Mouse (Mus musculus): ENCODE measurements around the gene Rem2. TPM values are rescaled to one million over a fixed set of nuclear protein-coding genes. Genes with fewer than 3 reads are reported as not detected.

The Rem2 gene
- total RNA-seq, 2 experiments from 2014 or later, result 7.4 to 9.6 TPM

- intact Hi-C loops (cut with DNase I), result no loop called here
- peak in 1 of 2 experiments; percentile 40 for DNase-seq (ENCODE audit: low spot score in 2 of 2)
These were observed 6.6 kb downstream of the Rem2 start for GRCm38 (mm10) chr14:54482498-54482897.

GRCm38 (mm10) chr14:54485899-54486298 is 10.0 kb downstream of the Rem2 start:
- intact Hi-C loops (cut with DNase I), result no loop called here
- DNase-seq (ENCODE audit: low spot score in 2 of 2), result no peak

- no peak for DNase-seq (ENCODE audit: low spot score in 2 of 2)
- intact Hi-C loops (cut with DNase I), result no loop called here
These were observed 11.8 kb downstream of the Rem2 start for GRCm38 (mm10) chr14:54487732-54488131.

- no peak for DNase-seq (ENCODE audit: low spot score in 2 of 2)
- intact Hi-C loops (cut with DNase I), result no loop called here
These were observed 12.4 kb downstream of the Rem2 start for GRCm38 (mm10) chr14:54488350-54488749.

GRCm38 (mm10) chr14:54492345-54493131 is 16.6 kb downstream of the Rem2 start:
- peak; percentile 38 to 56 for DNase-seq (ENCODE audit: low spot score in 2 of 2)
- intact Hi-C loops (cut with DNase I), result loop anchor here (10.0 kb wide), 1 partner anchor 268 kb away; no protein-coding TSS in a partner anchor

GRCm38 (mm10) chr14:54493236-54493635 is 17.3 kb downstream of the Rem2 start:
- intact Hi-C loops (cut with DNase I), result loop anchor here (10.0 kb wide), 1 partner anchor 268 kb away; no protein-coding TSS in a partner anchor
- no peak for DNase-seq (ENCODE audit: low spot score in 2 of 2)

GRCm38 (mm10) chr14:54494234-54494633 is 18.3 kb downstream of the Rem2 start:
- intact Hi-C loops (cut with DNase I), result loop anchor here (10.0 kb wide), 1 partner anchor 269 kb away; no protein-coding TSS in a partner anchor
- peak in 1 of 2 experiments; percentile 71 for DNase-seq (ENCODE audit: low spot score in 2 of 2)

- DNase-seq (ENCODE audit: low spot score in 2 of 2), result no peak
- intact Hi-C loops (cut with DNase I), result loop anchor here (10.0 kb wide), 1 partner anchor 272 kb away; no protein-coding TSS in a partner anchor
These were observed 20.8 kb downstream of the Rem2 start for GRCm38 (mm10) chr14:54496706-54497105.

- intact Hi-C loops (cut with DNase I), result loop anchor here (10.0 kb wide), 1 partner anchor 275 kb away; no protein-coding TSS in a partner anchor
- no peak for DNase-seq (ENCODE audit: low spot score in 2 of 2)
These were observed 23.4 kb downstream of the Rem2 start for GRCm38 (mm10) chr14:54499330-54499729.

- intact Hi-C loops (cut with DNase I), result no loop called here
- no peak for DNase-seq (ENCODE audit: low spot score in 2 of 2)
These were observed 25.5 kb downstream of the Rem2 start for GRCm38 (mm10) chr14:54501365-54501764.

GRCm38 (mm10) chr14:54503092-54503491 is 27.2 kb downstream of the Rem2 start:
- DNase-seq (ENCODE audit: low spot score in 2 of 2), result no peak
- intact Hi-C loops (cut with DNase I), result no loop called here

- intact Hi-C loops (cut with DNase I), result no loop called here
- DNase-seq (ENCODE audit: low spot score in 2 of 2), result no peak
These were observed 33.9 kb downstream of the Rem2 start for GRCm38 (mm10) chr14:54509774-54510173.

GRCm38 (mm10) chr14:54516710-54517310 is 40.9 kb downstream of the Rem2 start:
- intact Hi-C loops (cut with DNase I), result no loop called here

GRCm38 (mm10) chr14:54523600-54523999 is 47.7 kb downstream of the Rem2 start:
- no peak for DNase-seq (ENCODE audit: low spot score in 2 of 2)
- intact Hi-C loops (cut with DNase I), result no loop called here

More at GRCm38 (mm10) chr14:54516710-54517310, 40.9 kb downstream of the Rem2 start:
- no peak for DNase-seq (ENCODE audit: low spot score in 2 of 2)

GRCm38 (mm10) chr14:54527227-54528006 is 51.5 kb downstream of the Rem2 start:
- intact Hi-C loops (cut with DNase I), result loop anchor here (5.0 kb wide), 2 partner anchors 40 to 115 kb away; partner anchors contain the start of genes Cdh24 and Gm17606
- DNase-seq (ENCODE audit: low spot score in 2 of 2), result no peak

GRCm38 (mm10) chr14:54528007-54528393 is 52.1 kb downstream of the Rem2 start:
- intact Hi-C loops (cut with DNase I), result loop anchor here (5.0 kb wide), 2 partner anchors 39 to 114 kb away; partner anchors contain the start of genes Cdh24 and Gm17606
- no peak for DNase-seq (ENCODE audit: low spot score in 2 of 2)

- peak; percentile 82 to 89 for DNase-seq (ENCODE audit: low spot score in 2 of 2)
- intact Hi-C loops (cut with DNase I), result loop anchor here (5.0 kb wide), 2 partner anchors 39 to 114 kb away; partner anchors contain the start of genes Cdh24 and Gm17606
These were observed 52.7 kb downstream of the Rem2 start for GRCm38 (mm10) chr14:54528446-54529111.

Data from left cerebral cortex, postnatal 14 days (tissue).